Mouse (Mus musculus): ENCODE results near the gene Uhrf2. TPM values are rescaled to one million over a fixed set of nuclear protein-coding genes. Genes with fewer than 3 reads are reported as not detected.
A peak's percentile ranks its signal among the peaks of the same experiment; 100 is the strongest.

The Uhrf2 gene
- polyA plus RNA-seq, 1 experiment from 2014 or later: 60.5 TPM

GRCm38 (mm10) chr19:30029002-30029710 is 1.2 kb upstream of the Uhrf2 start:
- Histone ChIP-seq H3K4me1 (replicated peaks) (peaks cover 36% of the 10 kb centered on the region), H3K9me3 (no peaks in the 10 kb centered on the region), H3K27me3 (no peaks in the 10 kb centered on the region), H3K27ac (peak overlapping the region; percentile 96), H3K9ac (peak overlapping the region; percentile 100; the same call in 1 of the 2 replicates), H3K36me3 (no peaks in the 10 kb centered on the region), H3K4me2 (peak overlapping the region; percentile 82), H3K4me3 (peak overlapping the region; percentile 100)
- 16% methylated on average over 11 of the region's 11 CpGs for WGBS
- ATAC-seq (ENCODE audit: low FRiP score): no peak

- Histone ChIP-seq H3K9ac (peak overlapping the region; percentile 100), H3K4me2 (peak overlapping the region; percentile 82), H3K27ac (peak overlapping the region; percentile 96), H3K27me3 (no peaks in the 10 kb centered on the region), H3K4me1 (replicated peaks) (peaks cover 46% of the 10 kb centered on the region), H3K4me3 (peak overlapping the region; percentile 100), H3K9me3 (no peaks in the 10 kb centered on the region), H3K36me3 (no peaks in the 10 kb centered on the region)
- peak; percentile 21 for ATAC-seq (ENCODE audit: low FRiP score)
- WGBS: under 1% methylated on average over 80 of the region's 92 CpGs
Measured at GRCm38 (mm10) chr19:30030636-30031467, 539 bp downstream of the Uhrf2 start.

GRCm38 (mm10) chr19:30031468-30031931 is 1.2 kb downstream of the Uhrf2 start:
- peak overlapping the region; percentile 100 for H3K4me3 ChIP-seq
- no peaks in the 10 kb centered on the region for H3K9me3 ChIP-seq
- peaks cover 50% of the 10 kb centered on the region for H3K4me1 ChIP-seq (replicated peaks)
- peak overlapping the region; percentile 82 for H3K4me2 ChIP-seq
- no peaks in the 10 kb centered on the region for H3K27me3 ChIP-seq
- 2% methylated on average over 7 of the region's 7 CpGs for WGBS
- no peaks in the 10 kb centered on the region for H3K36me3 ChIP-seq
- H3K27ac ChIP-seq: peak overlapping the region; percentile 96; the same call in 1 of the 2 replicates
- H3K9ac ChIP-seq: peak overlapping the region; percentile 100
- ATAC-seq (ENCODE audit: low FRiP score): no peak

GRCm38 (mm10) chr19:30032206-30032605 is 1.9 kb downstream of the Uhrf2 start:
- Histone ChIP-seq H3K9ac (peak overlapping the region; percentile 31; the same call in 1 of the 2 replicates), H3K36me3 (no peaks in the 10 kb centered on the region), H3K27ac (no peak overlapping the region), H3K9me3 (no peaks in the 10 kb centered on the region), H3K4me3 (peak overlapping the region; percentile 100), H3K4me2 (peak overlapping the region; percentile 82), H3K27me3 (no peaks in the 10 kb centered on the region), H3K4me1 (replicated peaks) (peaks cover 56% of the 10 kb centered on the region)
- WGBS: 51% methylated on average over 3 of the region's 3 CpGs
- ATAC-seq (ENCODE audit: low FRiP score): no peak

- Histone ChIP-seq H3K4me1 (replicated peaks) (peaks cover 47% of the 10 kb centered on the region), H3K27me3 (no peaks in the 10 kb centered on the region), H3K36me3 (no peaks in the 10 kb centered on the region), H3K9ac (no peak overlapping the region), H3K9me3 (no peaks in the 10 kb centered on the region), H3K4me3 (no peak overlapping the region), H3K27ac (no peak overlapping the region), H3K4me2 (no peak overlapping the region)
- 75% methylated on average over 3 of the region's 3 CpGs for WGBS
- ATAC-seq (ENCODE audit: low FRiP score): no peak
Measured at GRCm38 (mm10) chr19:30035361-30035760, 5.0 kb downstream of the Uhrf2 start.

GRCm38 (mm10) chr19:30043691-30044090 is 13.4 kb downstream of the Uhrf2 start:
- H3K9me3 ChIP-seq: no peaks in the 10 kb centered on the region; the same call in 1 of the 2 replicates
- no peak for ATAC-seq (ENCODE audit: low FRiP score)
- no peak overlapping the region for H3K4me3 ChIP-seq
- no peaks in the 10 kb centered on the region; the same call in 1 of the 2 replicates for H3K4me1 ChIP-seq (replicated peaks)
- H3K27me3 ChIP-seq: no peaks in the 10 kb centered on the region
- 96% methylated on average over 2 of the region's 2 CpGs for WGBS
- peaks cover 25% of the 10 kb centered on the region for H3K36me3 ChIP-seq
- H3K9ac ChIP-seq: no peak overlapping the region
- H3K27ac ChIP-seq: no peak overlapping the region
- H3K4me2 ChIP-seq: no peak overlapping the region

GRCm38 (mm10) chr19:30044630-30045029 is 14.3 kb downstream of the Uhrf2 start:
- Histone ChIP-seq H3K27ac (no peak overlapping the region), H3K4me1 (replicated peaks) (no peaks in the 10 kb centered on the region; the same call in 1 of the 2 replicates), H3K9ac (no peak overlapping the region), H3K9me3 (no peaks in the 10 kb centered on the region; the same call in 1 of the 2 replicates), H3K27me3 (no peaks in the 10 kb centered on the region), H3K4me2 (no peak overlapping the region), H3K4me3 (no peak overlapping the region), H3K36me3 (peaks cover 25% of the 10 kb centered on the region)
- WGBS: 93% methylated on average over 1 of the region's 1 CpGs
- ATAC-seq (ENCODE audit: low FRiP score): no peak

GRCm38 (mm10) chr19:30045857-30046256 is 15.5 kb downstream of the Uhrf2 start:
- WGBS: 67% methylated on average over 1 of the region's 1 CpGs
- no peak overlapping the region for H3K9ac ChIP-seq

GRCm38 (mm10) chr19:30050584-30050983 is 20.3 kb downstream of the Uhrf2 start:
- H3K27ac ChIP-seq: no peak overlapping the region
- no peaks in the 10 kb centered on the region for H3K27me3 ChIP-seq
- ATAC-seq (ENCODE audit: low FRiP score): no peak
- no peak overlapping the region for H3K4me3 ChIP-seq
- H3K4me2 ChIP-seq: no peak overlapping the region
- 84% methylated on average over 2 of the region's 2 CpGs for WGBS
- H3K36me3 ChIP-seq: peaks cover 12% of the 10 kb centered on the region
- H3K9ac ChIP-seq: no peak overlapping the region
- H3K4me1 ChIP-seq (replicated peaks): peaks cover 4% of the 10 kb centered on the region; the same call in 1 of the 2 replicates
- no peaks in the 10 kb centered on the region; the same call in 1 of the 2 replicates for H3K9me3 ChIP-seq

More at GRCm38 (mm10) chr19:30045857-30046256, 15.5 kb downstream of the Uhrf2 start:
- no peaks in the 10 kb centered on the region; the same call in 1 of the 2 replicates for H3K9me3 ChIP-seq
- no peak overlapping the region for H3K27ac ChIP-seq
- ATAC-seq (ENCODE audit: low FRiP score): no peak
- peaks cover 3% of the 10 kb centered on the region; the same call in 1 of the 2 replicates for H3K4me1 ChIP-seq (replicated peaks)
- H3K4me2 ChIP-seq: no peak overlapping the region
- no peak overlapping the region for H3K4me3 ChIP-seq
- no peaks in the 10 kb centered on the region for H3K27me3 ChIP-seq
- peaks cover 25% of the 10 kb centered on the region for H3K36me3 ChIP-seq

GRCm38 (mm10) chr19:30051479-30051878 is 21.2 kb downstream of the Uhrf2 start:
- ATAC-seq (ENCODE audit: low FRiP score): no peak
- 94% methylated on average over 3 of the region's 3 CpGs for WGBS
- H3K9me3 ChIP-seq: no peaks in the 10 kb centered on the region; the same call in 1 of the 2 replicates
- H3K9ac ChIP-seq: no peak overlapping the region
- H3K4me3 ChIP-seq: no peak overlapping the region
- peaks cover 13% of the 10 kb centered on the region for H3K36me3 ChIP-seq
- no peak overlapping the region for H3K27ac ChIP-seq
- peaks cover 4% of the 10 kb centered on the region; the same call in 1 of the 2 replicates for H3K4me1 ChIP-seq (replicated peaks)
- H3K4me2 ChIP-seq: no peak overlapping the region
- no peaks in the 10 kb centered on the region for H3K27me3 ChIP-seq

GRCm38 (mm10) chr19:30054218-30054617 is 23.9 kb downstream of the Uhrf2 start:
- Histone ChIP-seq H3K27ac (no peak overlapping the region), H3K4me3 (no peak overlapping the region), H3K27me3 (no peaks in the 10 kb centered on the region), H3K9me3 (no peaks in the 10 kb centered on the region), H3K4me2 (no peak overlapping the region), H3K9ac (no peak overlapping the region), H3K36me3 (peaks cover 4% of the 10 kb centered on the region; the same call in 1 of the 2 replicates), H3K4me1 (replicated peaks) (0 out of 2 replicates have a peak, but pooled peaks cover 4% of the 10 kb centered on the region)
- no peak for ATAC-seq (ENCODE audit: low FRiP score)
- WGBS: 100% methylated on average over 2 of the region's 2 CpGs

GRCm38 (mm10) chr19:30065797-30066196 is 35.5 kb downstream of the Uhrf2 start:
- Histone ChIP-seq H3K36me3 (no peaks in the 10 kb centered on the region), H3K9ac (no peak overlapping the region), H3K27ac (no peak overlapping the region; the same call in 1 of the 2 replicates), H3K4me1 (replicated peaks) (no peaks in the 10 kb centered on the region), H3K27me3 (no peaks in the 10 kb centered on the region), H3K9me3 (no peaks in the 10 kb centered on the region), H3K4me2 (no peak overlapping the region), H3K4me3 (no peak overlapping the region)
- WGBS: 85% methylated on average over 4 of the region's 4 CpGs
- ATAC-seq (ENCODE audit: low FRiP score): no peak
